Mouse (Mus musculus) left cerebral cortex, postnatal 10 days (tissue): Measurements from ENCODE around the gene Dohh. TPM values are rescaled to one million over a fixed set of nuclear protein-coding genes. Genes with fewer than 3 reads are reported as not detected.

ENCODE experiments used
- DNase-seq, 2 experiments: peaks; one replicate each; pipeline ENCODE4 v3.0.0; 2021 to 2022; ENCODE audit warnings: low spot score in 2 of 2, mixed read lengths in 1 of 2; ENCODE audit errors: extremely low spot score in 1 of 2
- intact Hi-C: fragments of 180-260 bp; cut with DNase I; formaldehyde crosslinking; loops from one replicate; pipeline ENCODE4 v1.15.1; 2025
- total RNA-seq, 2 experiments: library from RNA; stranded (reverse); gene quantifications; 2 replicates each; pipeline ENCODE4 v1.2.3; 2021

Dohh gene
- total RNA-seq, 2 experiments from 2014 or later: 79.3 to 83.5 TPM

- intact Hi-C loops: no loop called here
- DNase-seq: no peak
Observed at GRCm38 (mm10) chr10:81355533-81355932, 28.7 kb upstream of the Dohh start.

- intact Hi-C loops: no loop called here
- DNase-seq: no peak
Observed at GRCm38 (mm10) chr10:81356352-81356990, 27.8 kb upstream of the Dohh start.

GRCm38 (mm10) chr10:81356991-81357844 is 27.0 kb upstream of the Dohh start, which contains the start of gene Mfsd12:
Gene Mfsd12 (plus strand): TSS chr10:81357491.
- intact Hi-C loops: no loop called here
- peak; percentile 88 to 96 for DNase-seq

GRCm38 (mm10) chr10:81358209-81358608 is 26.0 kb upstream of the Dohh start:
- no peak for DNase-seq
- intact Hi-C loops: no loop called here

DNA sequence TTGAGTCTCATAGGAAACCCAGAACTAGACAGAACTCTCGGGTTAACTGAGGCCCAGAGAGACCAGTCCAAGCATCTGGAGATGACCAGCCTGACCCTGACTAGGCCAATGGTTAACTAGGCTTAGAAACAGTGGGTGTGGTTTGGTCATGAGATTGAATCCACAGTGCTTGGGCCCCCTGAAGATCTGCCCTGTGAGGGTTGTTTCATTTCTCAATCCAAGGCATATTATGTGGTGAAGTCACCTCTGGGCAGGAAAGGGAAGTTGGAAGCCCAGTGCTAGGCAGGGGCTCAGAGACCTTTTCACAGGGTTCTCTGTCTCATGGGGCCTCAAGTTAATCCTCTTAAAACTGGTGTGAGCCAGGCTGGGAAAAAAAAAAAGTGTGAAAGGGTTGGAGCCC is 25.4 kb upstream of the Dohh start:
- intact Hi-C loops: loop anchor here (1.0 kb wide), 1 partner anchor 12 kb away; no protein-coding TSS in a partner anchor
- DNase-seq: no peak

GRCm38 (mm10) chr10:81360721-81361120 is 23.5 kb upstream of the Dohh start:
- intact Hi-C loops: no loop called here
- no peak for DNase-seq

DNA sequence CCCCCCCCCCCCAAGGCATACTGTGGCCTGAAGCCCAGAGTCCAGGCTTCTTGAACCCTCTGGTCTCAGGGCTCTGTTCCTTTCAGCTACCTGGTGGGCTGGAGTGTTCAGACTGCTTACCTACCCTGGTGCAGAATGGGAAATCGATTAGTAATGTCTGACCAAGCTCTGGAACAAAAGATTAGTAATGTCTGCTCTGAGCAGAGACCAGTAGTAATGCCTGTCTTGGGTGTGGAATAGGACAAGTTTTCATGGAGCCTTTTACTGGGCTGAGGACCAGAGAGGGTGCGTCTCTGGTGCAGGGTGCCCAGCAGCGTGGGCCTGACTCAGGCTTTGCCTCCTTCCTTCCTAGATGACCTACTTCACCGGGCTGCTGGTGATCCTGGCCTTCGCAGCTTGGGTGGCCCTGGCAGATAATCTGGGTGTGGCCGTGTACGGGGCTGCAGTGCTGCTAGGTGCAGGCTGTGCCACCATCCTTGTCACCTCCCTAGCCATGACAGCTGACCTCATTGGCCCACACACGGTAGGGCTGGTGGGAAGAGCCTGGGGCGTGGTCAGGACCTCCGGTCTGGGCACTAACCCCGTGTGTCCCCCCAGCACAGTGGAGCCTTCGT is 21.8 kb upstream of the Dohh start:
- no peak for DNase-seq

DNA sequence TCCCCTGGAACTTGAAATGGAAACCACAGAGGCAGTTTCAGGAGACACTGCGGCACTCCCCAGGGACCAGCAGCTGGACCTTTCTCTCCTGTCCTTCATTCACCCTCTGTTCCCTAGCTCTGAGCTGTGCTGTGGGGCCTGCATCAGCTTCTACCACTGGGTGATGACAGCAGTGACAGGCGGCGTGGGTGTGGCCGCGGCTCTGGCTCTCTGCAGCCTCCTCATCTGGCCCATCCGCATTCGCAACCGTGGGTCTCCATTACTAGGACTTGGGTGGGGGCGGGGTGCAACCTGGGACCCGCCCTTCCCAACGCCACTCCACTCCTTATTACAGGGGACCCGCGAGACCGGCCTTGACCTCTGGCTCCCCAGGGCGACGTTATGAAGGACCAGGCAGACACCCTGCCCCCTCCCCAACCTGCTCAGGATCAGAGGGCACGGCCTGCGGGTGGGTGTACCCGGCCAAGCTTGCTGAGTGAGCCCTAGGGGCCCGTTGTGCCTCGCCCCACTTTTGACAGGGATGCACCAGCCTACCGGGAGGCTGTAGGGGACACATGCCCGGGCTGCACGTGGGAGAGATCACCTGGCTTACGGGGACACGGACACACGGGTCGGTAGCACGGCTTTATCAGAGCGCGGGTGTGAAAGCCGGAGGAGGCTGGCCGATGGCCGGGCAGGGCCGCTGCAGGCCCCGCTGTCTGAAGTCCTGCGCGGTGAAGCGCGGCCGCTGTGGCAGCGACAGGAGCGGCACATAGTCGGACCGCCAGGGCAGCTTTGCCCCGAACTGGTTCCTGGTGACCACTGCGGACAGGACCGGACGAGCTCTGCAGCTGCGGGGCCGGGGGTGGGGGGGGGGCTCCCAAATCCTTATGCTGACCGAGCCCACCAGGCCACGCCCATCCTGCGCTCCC is 20.5 kb upstream of the Dohh start:
- no peak for DNase-seq

More for the DNA sequence above, 21.8 kb upstream of the Dohh start:
- intact Hi-C loops: no loop called here

DNA sequence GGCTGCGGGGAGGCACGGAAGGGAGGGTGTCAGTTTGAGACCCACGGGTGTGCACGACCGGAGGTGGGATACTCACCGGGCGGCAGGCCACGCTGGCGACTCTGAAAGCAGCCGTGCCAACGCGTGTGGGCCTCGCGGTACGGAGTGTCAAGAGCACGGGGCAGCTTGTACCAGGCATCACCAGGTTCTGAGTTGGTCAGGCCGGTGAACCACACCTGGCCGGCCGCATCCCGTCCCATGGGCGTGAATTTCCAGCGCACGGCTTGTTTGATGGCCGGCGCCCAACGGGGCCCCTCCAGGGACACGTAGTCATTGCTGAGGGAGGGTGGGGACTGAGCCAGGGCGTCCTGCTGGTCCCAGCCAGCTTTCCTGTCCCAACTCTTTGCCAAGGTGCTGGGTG is 19.6 kb upstream of the Dohh start:
- intact Hi-C loops: no loop called here
- no peak for DNase-seq

More for the DNA sequence above, 20.5 kb upstream of the Dohh start:
- intact Hi-C loops: no loop called here

DNA sequence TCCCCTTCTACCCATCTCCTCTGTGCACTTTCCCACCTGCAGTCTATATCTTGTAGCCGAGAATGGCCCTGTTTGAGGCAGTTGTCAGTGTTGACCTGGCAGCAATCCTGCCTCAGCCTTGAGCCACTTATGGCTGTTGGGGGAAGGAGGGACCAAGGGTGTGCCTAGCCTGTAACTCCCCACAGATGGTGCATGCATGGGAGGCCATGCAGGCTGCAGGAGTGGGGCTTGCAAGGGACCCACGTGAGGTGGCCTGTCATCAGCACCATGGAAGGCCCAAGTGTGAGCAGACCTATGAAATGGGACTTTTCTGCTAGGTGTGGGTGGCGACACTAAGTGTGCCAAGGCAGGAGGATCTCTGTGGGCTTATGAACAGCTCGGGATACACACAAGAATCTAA is 19.2 kb upstream of the Dohh start:
- intact Hi-C loops: no loop called here
- DNase-seq: no peak

GRCm38 (mm10) chr10:81365672-81366476 is 18.4 kb upstream of the Dohh start, which contains the start of gene 4930404N11Rik:
Gene 4930404N11Rik (minus strand): TSS chr10:81365816.
- DNase-seq: no peak
- intact Hi-C loops: no loop called here

- DNase-seq: no peak
- intact Hi-C loops: no loop called here
Observed at GRCm38 (mm10) chr10:81366477-81367206, 17.6 kb upstream of the Dohh start.

DNA sequence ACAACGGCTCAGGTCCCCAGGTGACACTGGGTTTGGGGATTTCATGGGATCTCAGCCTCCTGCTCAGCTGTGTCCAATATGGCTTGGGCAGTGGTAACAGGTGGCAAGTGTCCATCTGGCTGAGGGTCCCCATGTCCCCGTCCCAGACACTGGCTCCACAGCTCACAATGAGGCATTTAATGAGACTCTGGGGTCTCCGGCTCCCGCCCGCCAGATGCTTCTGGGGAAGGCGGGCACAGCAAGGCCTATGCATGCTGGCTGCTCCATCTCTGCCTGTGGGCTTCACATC is 17.1 kb upstream of the Dohh start:
- intact Hi-C loops: no loop called here
- no peak for DNase-seq

DNA sequence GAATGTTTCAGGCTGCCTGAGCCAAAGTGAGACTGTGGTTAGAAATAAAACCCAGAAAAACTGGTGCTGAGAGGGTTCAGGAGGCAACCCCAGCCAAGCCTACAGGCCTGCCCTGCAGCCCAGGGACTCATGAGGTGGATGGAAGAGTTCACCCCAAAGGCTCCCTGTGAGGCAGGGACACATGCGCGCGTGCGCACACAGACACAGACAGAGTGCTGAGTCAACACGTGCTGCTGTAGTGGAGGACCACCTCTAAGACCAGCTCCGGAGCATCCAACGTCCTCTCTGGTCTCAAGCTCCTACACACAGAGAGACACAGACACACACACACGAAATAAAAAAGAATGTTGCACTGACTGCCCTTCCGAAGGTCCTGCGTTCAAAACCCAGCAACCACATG is 8.9 kb upstream of the Dohh start:
- intact Hi-C loops: no loop called here

GRCm38 (mm10) chr10:81376561-81377361 is 7.5 kb upstream of the Dohh start:
- intact Hi-C loops: no loop called here

More for the DNA sequence above, 8.9 kb upstream of the Dohh start:
- DNase-seq: no peak

DNA sequence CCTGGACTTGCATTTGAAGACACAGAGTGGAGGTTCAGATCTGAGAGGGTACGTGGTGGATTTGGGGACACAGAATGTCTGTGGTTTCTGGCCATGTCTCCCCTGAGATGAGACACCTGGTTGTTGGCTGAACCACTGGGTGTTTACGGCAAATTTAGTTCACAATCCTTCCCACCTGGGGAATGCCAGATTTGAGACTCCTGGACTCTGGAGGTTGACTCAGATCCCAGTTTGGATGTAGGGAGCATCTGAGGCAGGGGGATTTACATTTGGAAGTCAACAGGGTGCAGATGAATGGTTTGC is 6.9 kb upstream of the Dohh start:
- DNase-seq: no peak
- intact Hi-C loops: no loop called here

More at GRCm38 (mm10) chr10:81376561-81377361, 7.5 kb upstream of the Dohh start:
- DNase-seq: no peak
